Mouse (Mus musculus): ENCODE measurements around the gene Gm20671. TPM values are rescaled to one million over a fixed set of nuclear protein-coding genes. Genes with fewer than 3 reads are reported as not detected.

The Gm20671 gene
- polyA plus RNA-seq (2012) = 1.3 and 2.4 TPM in 2 replicates

DNA sequence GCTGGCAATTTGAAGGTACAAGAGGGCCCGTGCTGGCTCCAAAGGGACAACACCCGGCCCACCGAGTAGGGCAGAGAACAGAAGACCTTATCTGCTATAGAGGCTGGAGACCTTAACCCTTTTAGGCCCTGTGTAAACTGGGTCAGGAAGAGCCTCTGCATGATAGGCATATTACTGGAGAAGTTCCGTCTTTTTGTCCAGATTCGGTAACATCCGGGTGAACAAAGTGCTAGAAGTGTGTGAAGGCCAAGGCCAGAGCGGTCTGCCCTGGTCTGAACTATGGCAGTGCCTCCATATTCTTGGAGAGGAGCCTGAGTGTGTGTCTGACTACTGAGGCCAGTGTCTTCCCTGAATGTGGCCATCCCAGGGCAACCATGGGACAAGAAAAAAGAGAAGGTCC is at the start of gene Gm20671:
Gm20671 (minus strand) TSS at position 101 of the 400 bp plus-strand sequence.

DNA sequence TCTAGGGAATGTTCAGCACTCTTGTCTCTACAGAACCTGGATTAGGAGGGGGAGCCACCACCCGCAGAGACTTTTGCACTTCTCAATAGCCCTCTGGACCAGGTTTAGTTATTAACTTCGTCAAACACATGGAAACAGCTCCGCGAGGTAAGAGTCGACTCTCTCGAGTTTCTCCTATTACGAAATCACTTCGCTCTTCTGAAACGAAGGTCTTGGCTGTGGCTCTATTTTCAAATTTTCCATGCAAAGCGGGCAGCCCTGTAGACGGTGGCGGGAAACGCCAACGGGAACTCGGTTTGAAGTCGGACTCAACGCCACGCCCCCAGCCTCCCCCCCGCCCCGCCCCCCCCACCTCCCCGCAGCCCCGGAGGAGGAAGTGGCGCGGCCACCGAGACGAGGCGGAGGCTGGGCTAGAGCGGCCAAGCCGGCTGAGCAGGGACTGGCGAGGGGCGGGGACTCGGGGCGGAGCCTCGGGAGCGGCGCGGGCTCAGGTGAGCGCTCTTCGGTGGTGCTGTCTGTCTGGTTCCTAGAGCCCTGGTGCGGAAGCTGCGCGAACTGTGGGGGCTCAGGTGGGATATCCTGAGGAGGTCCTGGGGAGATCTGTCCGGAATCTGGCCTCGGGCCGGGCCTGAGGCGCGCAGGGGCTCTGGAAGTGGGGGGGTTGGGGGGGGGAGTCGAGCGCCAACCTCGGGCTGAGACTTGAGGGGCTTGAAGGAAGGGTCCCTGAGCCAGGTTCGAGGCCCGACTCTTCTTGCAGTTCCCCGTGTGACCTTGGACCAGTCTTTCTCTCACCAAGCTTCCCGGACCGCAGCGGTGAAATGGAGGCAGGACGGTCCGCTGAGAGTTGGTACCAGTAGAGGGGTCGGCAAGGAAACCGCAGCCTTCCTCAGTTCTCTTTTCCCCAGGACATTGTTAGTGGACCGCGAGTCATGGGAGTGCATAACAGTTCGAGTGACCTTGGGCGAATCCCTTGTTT is 36.6 kb upstream of the Gm20671 start, which contains the start of gene Depdc5:
Depdc5 (plus strand) TSS at position 449 of the 976 bp plus-strand sequence.

DNA sequence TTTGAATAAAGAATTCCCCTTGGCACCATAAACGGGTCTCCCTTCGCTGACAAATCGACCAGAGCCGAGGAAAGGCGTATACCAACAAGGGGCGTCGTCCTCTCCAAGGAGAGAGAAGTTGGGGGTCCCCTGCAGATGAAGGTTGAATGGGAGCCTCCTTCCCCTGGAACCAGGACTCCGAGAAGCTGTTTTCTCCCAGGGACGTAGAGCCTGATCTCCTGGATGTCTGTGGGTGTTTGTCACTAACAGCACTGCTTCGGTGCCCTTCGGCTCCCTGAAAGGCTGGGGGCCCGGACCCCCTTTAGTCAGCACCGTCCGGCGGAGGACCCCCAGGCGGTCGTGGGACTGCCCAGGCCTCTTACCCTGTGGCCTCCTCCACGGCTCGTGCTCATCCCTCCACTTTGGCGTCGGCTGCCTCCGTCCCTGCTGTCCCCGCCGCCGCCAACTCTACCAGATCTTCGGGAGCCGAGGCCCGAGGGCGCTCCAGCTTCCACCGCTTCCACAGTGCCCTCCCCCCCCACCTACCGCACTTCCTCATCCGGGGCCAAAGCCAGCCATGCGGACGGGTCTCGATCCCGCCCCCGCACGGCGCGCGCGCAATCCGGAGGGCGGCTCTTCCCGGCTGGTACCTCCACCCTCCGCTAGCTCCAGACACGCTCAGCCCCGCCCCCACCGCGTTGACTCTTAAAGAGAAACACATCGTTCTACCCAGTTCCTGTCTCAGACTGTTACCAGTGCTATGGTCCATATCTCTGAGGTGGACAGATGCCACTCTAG is 27.0 kb upstream of the Gm20671 start, which contains the start of gene Prr14l:
Prr14l (minus strand) TSS at position 526 of the 777 bp plus-strand sequence.

DNA sequence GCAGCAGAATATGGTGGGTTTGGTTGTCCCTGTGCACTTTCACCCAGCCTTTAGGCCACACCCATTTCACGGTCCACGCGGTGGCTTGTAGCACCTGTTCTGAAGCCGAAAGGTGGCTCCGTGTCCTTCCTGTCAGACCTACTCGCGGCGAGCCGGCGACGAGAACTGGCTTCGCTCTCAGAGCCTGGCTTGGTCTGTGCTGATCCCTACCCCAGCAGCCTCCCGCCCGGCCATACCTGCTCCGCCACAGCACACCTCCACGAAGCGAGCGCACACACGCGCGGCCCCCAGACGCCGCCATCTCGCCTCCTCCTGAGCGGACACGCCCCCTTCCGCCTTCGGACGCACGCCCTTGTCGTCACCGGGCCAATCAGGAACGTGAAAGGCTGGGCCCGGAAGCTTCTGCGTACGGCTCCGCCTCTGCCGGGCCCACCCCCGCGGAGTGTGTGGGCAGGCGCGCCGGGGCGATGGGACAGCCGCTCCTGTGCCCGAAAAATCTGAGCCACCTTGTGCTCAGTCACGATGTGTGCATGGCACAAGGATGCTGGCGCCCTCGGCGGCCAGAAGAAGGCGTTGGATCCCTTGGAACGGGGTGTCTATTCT is 41.5 kb downstream of the Gm20671 start, which contains the start of gene Pisd:
Pisd (minus strand) TSS at position 334 of the 603 bp plus-strand sequence.

Other genes with a start within 250 kb of the Gm20671 start
- 0.06 and 0.13 TPM in 2 replicates for gene Yes1, start 215.9 kb downstream of the Gm20671 start, polyA plus RNA-seq (2012)
- 24.3 and 33.5 TPM in 2 replicates for gene Pisd, start 41.5 kb downstream of the Gm20671 start, polyA plus RNA-seq (2012)
- gene Prr14l, start 27.1 kb upstream of the Gm20671 start, polyA plus RNA-seq (2012) = 17.6 and 28.4 TPM in 2 replicates
- gene Depdc5, start 36.6 kb upstream of the Gm20671 start, polyA plus RNA-seq (2012) = 4.7 and 4.9 TPM in 2 replicates
- 107 and 133 TPM in 2 replicates for gene Ywhah, start 191.7 kb upstream of the Gm20671 start, polyA plus RNA-seq (2012)

Measured in megakaryocyte-erythroid progenitor cell, adult 5 weeks (primary cell).